Mouse (Mus musculus): ENCODE measurements around the gene Rps28. TPM values are rescaled to one million over a fixed set of nuclear protein-coding genes. Genes with fewer than 3 reads are reported as not detected.

The Rps28 gene
- polyA plus RNA-seq, 1 experiment from 2014 or later = 1,538 TPM

DNA sequence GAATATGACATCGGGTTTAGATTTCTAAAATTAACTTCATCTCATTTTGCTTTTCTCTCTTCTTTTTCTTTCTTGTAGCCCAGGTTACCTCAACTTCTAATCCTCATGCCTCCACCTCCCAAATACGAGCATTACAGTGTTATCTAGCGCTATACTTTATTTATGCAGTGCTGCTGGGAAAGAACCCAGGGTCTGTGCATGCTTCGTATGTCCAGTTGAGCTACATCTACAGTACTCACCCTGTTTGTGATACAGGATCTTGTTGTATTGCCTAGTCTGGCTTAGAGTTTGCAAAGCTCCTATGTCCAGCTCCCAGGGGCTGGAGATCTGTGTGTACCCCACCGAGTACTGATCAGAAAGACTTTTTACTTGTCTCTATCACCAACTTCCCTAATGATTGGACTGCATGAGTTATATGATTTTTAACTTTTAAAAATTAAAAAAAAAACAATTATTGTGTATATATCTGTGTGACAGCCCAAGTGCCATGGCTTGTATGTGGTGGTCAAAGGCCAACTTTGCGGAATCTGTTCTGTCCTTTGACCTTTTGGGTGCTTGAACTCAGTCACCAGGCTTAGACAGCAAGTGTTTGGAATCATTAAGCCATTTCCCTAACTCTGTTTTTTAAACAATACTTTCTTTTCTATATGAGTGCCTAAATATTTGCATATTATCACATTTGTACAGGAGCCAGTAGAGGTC is 50.3 kb downstream of the Rps28 start:
- no peak for DNase-seq (ENCODE audit: low spot score)
- WGBS = 87% methylated on average over 6 of the region's 6 CpGs
- H3K9ac ChIP-seq (ENCODE audit: low read length) = no peak overlapping the region
- H3K4me2 ChIP-seq (ENCODE audit: low read length) = no peak overlapping the region
- peaks cover 31% of the 10 kb centered on the region for H3K36me3 ChIP-seq (ENCODE audit: control insufficient read depth, insufficient read depth, low read length)
- peaks cover 7% of the 10 kb centered on the region for H3K4me1 ChIP-seq (replicated peaks; ENCODE audit: control insufficient read depth, insufficient read depth, low read length)
- H3K4me3 ChIP-seq (ENCODE audit: low read depth, low read length) = no peak overlapping the region
- no peaks in the 10 kb centered on the region for H3K27me3 ChIP-seq (replicated peaks; ENCODE audit: control insufficient read depth, insufficient read depth, low read length)
- no peak for ATAC-seq (replicated peaks; ENCODE audit: low FRiP score, low TSS enrichment, low read depth)
- H3K27ac ChIP-seq (ENCODE audit: low read depth) = no peak overlapping the region
- H3K9me3 ChIP-seq (ENCODE audit: control insufficient read depth, low read length) = no peaks in the 10 kb centered on the region

DNA sequence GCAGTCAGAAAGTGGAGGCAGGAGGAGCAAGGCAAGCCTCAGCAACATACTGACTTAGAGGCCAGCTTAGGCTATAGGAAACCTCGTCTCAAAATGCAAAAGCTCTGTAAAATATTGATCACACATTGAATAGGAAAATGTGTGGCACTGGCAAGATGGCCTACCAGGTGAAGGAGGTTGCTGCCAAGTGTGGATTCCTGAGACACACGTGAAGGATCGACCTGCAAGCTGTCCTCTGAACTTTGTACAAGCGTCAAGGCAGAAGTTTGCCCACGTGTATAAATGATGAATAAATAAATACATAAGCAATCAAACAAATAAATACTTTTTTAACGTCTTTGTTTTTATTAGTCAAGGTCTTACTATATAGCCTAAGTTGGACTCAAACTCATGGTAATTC is 50.9 kb downstream of the Rps28 start:
- no peak overlapping the region for H3K4me2 ChIP-seq (ENCODE audit: low read length)
- WGBS = 76% methylated on average over 6 of the region's 6 CpGs
- peaks cover 31% of the 10 kb centered on the region for H3K36me3 ChIP-seq (ENCODE audit: control insufficient read depth, insufficient read depth, low read length)
- no peaks in the 10 kb centered on the region for H3K27me3 ChIP-seq (replicated peaks; ENCODE audit: control insufficient read depth, insufficient read depth, low read length)
- H3K9me3 ChIP-seq (ENCODE audit: control insufficient read depth, low read length) = no peaks in the 10 kb centered on the region
- no peak overlapping the region for H3K9ac ChIP-seq (ENCODE audit: low read length)
- DNase-seq (ENCODE audit: low spot score) (no peak), ATAC-seq (replicated peaks; ENCODE audit: low FRiP score, low TSS enrichment, low read depth) (no peak)
- H3K4me3 ChIP-seq (ENCODE audit: low read depth, low read length) = no peak overlapping the region
- no peak overlapping the region for H3K27ac ChIP-seq (ENCODE audit: low read depth)
- H3K4me1 ChIP-seq (replicated peaks; ENCODE audit: control insufficient read depth, insufficient read depth, low read length) = peaks cover under 1% of the 10 kb centered on the region

DNA sequence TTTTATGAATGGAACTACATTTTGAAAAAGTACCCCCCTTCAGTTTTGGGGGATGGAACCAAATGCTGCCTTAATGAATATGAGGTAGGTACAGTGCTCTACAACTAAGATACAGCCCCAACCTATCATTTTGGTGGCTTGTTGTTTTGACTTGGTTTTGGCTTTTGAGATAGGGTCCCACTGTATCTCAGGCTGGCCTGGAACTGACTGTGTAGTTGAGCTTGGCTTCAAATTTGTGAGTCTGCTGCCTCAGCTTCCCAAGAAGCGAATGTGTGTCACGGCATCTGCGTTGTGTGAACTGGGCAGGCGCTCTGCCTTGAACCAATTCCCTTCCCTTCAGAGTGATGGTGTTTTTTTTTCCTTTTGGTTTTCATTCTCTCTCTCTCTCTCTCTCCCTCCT is 52.7 kb downstream of the Rps28 start:
- H3K4me1 ChIP-seq (replicated peaks; ENCODE audit: control insufficient read depth, insufficient read depth, low read length) = no peaks in the 10 kb centered on the region
- H3K4me3 ChIP-seq (ENCODE audit: low read depth, low read length) = no peak overlapping the region
- H3K36me3 ChIP-seq (ENCODE audit: control insufficient read depth, insufficient read depth, low read length) = peaks cover 15% of the 10 kb centered on the region
- H3K27ac ChIP-seq (ENCODE audit: low read depth) = no peak overlapping the region
- H3K4me2 ChIP-seq (ENCODE audit: low read length) = no peak overlapping the region
- no peak overlapping the region for H3K9ac ChIP-seq (ENCODE audit: low read length)
- no peaks in the 10 kb centered on the region for H3K9me3 ChIP-seq (ENCODE audit: control insufficient read depth, low read length)
- DNase-seq (ENCODE audit: low spot score) (no peak), ATAC-seq (replicated peaks; ENCODE audit: low FRiP score, low TSS enrichment, low read depth) (no peak)
- 85% methylated on average over 4 of the region's 4 CpGs for WGBS
- no peaks in the 10 kb centered on the region for H3K27me3 ChIP-seq (replicated peaks; ENCODE audit: control insufficient read depth, insufficient read depth, low read length)

Other genes starting within 250 kb of the Rps28 start
- gene Zfp414, start 195.5 kb downstream of the Rps28 start, polyA plus RNA-seq (2014; fragmentation: Nextera tagmentation; extraction: Ambion mirVana) = 72.6 and 81.8 TPM in 2 replicates
- gene Pram1, start 186.5 kb downstream of the Rps28 start, polyA plus RNA-seq (2014; fragmentation: Nextera tagmentation; extraction: Ambion mirVana) = 0.39 and 0.97 TPM in 2 replicates
- 309 and 366 TPM in 2 replicates for gene Hnrnpm, start 137.7 kb downstream of the Rps28 start, polyA plus RNA-seq (2014; fragmentation: Nextera tagmentation; extraction: Ambion mirVana)
- gene March2, start 105.9 kb downstream of the Rps28 start, polyA plus RNA-seq (2014; fragmentation: Nextera tagmentation; extraction: Ambion mirVana) = 47.0 and 47.2 TPM in 2 replicates
- gene Rab11b, start 64.0 kb downstream of the Rps28 start, polyA plus RNA-seq (2014; fragmentation: Nextera tagmentation; extraction: Ambion mirVana) = 209 and 261 TPM in 2 replicates
- gene Angptl4, start 42.7 kb downstream of the Rps28 start, polyA plus RNA-seq (2014; fragmentation: Nextera tagmentation; extraction: Ambion mirVana) = 18.0 and 22.0 TPM in 2 replicates
- 28.0 and 28.8 TPM in 2 replicates for gene Kank3, start 14.0 kb downstream of the Rps28 start, polyA plus RNA-seq (2014; fragmentation: Nextera tagmentation; extraction: Ambion mirVana)
- gene Ndufa7, start within 50 bp of the Rps28 start, polyA plus RNA-seq (2014; fragmentation: Nextera tagmentation; extraction: Ambion mirVana) = 589 and 606 TPM in 2 replicates
- gene Cd320, start 18.5 kb upstream of the Rps28 start, polyA plus RNA-seq (2014; fragmentation: Nextera tagmentation; extraction: Ambion mirVana) = 77.8 and 86.7 TPM in 2 replicates
- not detected in 2 replicates for gene Gm7029, start 49.3 kb upstream of the Rps28 start, polyA plus RNA-seq (2014; fragmentation: Nextera tagmentation; extraction: Ambion mirVana)
- gene Kifc1, start 66.1 kb upstream of the Rps28 start, polyA plus RNA-seq (2014; fragmentation: Nextera tagmentation; extraction: Ambion mirVana) = 6.7 and 9.4 TPM in 2 replicates
- gene Platr17, start 80.6 kb upstream of the Rps28 start, polyA plus RNA-seq (2014; fragmentation: Nextera tagmentation; extraction: Ambion mirVana) = 0.23 TPM in 2 replicates
- 41.8 and 42.7 TPM in 2 replicates for gene Daxx, start 84.9 kb upstream of the Rps28 start, polyA plus RNA-seq (2014; fragmentation: Nextera tagmentation; extraction: Ambion mirVana)
- gene Tapbp, start 91.3 kb upstream of the Rps28 start, polyA plus RNA-seq (2014; fragmentation: Nextera tagmentation; extraction: Ambion mirVana) = 32.3 and 32.5 TPM in 2 replicates
- 9.4 and 9.8 TPM in 2 replicates for gene Zbtb22, start 91.3 kb upstream of the Rps28 start, polyA plus RNA-seq (2014; fragmentation: Nextera tagmentation; extraction: Ambion mirVana)
- gene Rgl2, start 105.0 kb upstream of the Rps28 start, polyA plus RNA-seq (2014; fragmentation: Nextera tagmentation; extraction: Ambion mirVana) = 31.3 and 34.5 TPM in 2 replicates
- gene Pfdn6, start 115.8 kb upstream of the Rps28 start, polyA plus RNA-seq (2014; fragmentation: Nextera tagmentation; extraction: Ambion mirVana) = 163 and 175 TPM in 2 replicates
- gene Wdr46, start 116.1 kb upstream of the Rps28 start, polyA plus RNA-seq (2014; fragmentation: Nextera tagmentation; extraction: Ambion mirVana) = 28.6 and 31.8 TPM in 2 replicates
- 3.7 and 4.9 TPM in 2 replicates for gene B3galt4, start 126.9 kb upstream of the Rps28 start, polyA plus RNA-seq (2014; fragmentation: Nextera tagmentation; extraction: Ambion mirVana)
- 32.4 and 35.3 TPM in 2 replicates for gene Vps52, start 131.2 kb upstream of the Rps28 start, polyA plus RNA-seq (2014; fragmentation: Nextera tagmentation; extraction: Ambion mirVana)
- 2,375 and 2,437 TPM in 2 replicates for gene Rps18, start 131.4 kb upstream of the Rps28 start, polyA plus RNA-seq (2014; fragmentation: Nextera tagmentation; extraction: Ambion mirVana)
- 105 and 137 TPM in 2 replicates for gene H2-K1, start 175.8 kb upstream of the Rps28 start, polyA plus RNA-seq (2014; fragmentation: Nextera tagmentation; extraction: Ambion mirVana)
- gene Ring1, start 200.1 kb upstream of the Rps28 start, polyA plus RNA-seq (2014; fragmentation: Nextera tagmentation; extraction: Ambion mirVana) = 4.4 and 5.9 TPM in 2 replicates
- 49.7 and 53.6 TPM in 2 replicates for gene H2-Ke6, start 203.5 kb upstream of the Rps28 start, polyA plus RNA-seq (2014; fragmentation: Nextera tagmentation; extraction: Ambion mirVana)
- gene Slc39a7, start 207.1 kb upstream of the Rps28 start, polyA plus RNA-seq (2014; fragmentation: Nextera tagmentation; extraction: Ambion mirVana) = 86.4 and 89.5 TPM in 2 replicates
- gene Rxrb, start 207.2 kb upstream of the Rps28 start, polyA plus RNA-seq (2014; fragmentation: Nextera tagmentation; extraction: Ambion mirVana) = 21.5 and 28.5 TPM in 2 replicates
- gene Col11a2, start 214.9 kb upstream of the Rps28 start, polyA plus RNA-seq (2014; fragmentation: Nextera tagmentation; extraction: Ambion mirVana) = 0.44 and 0.66 TPM in 2 replicates

Measured in intestine, embryonic 14.5 days (tissue).